Mouse (Mus musculus) MEL (cell line): Measurements from ENCODE around the gene Spats2.

Experiments used
- CTCF ChIP-seq, 3 experiments: IDR thresholded peaks in 2 of 3; conservative IDR thresholded peaks in 1 of 3; 2 replicates each; pipeline ENCODE4 v1.5.1; 2011 to 2012; ENCODE audit warnings: low read length in 3 of 3, low read depth in 2 of 3, mild to moderate bottlenecking in 2 of 3, improper control_type of control experiment in 1 of 3, inconsistent platforms in 1 of 3, mixed read lengths in 1 of 3, moderate library complexity in 1 of 3; ENCODE audit not compliant: control insufficient read depth in 1 of 3, insufficient read depth in 1 of 3, poor library complexity in 1 of 3, severe bottlenecking in 1 of 3
- POLR2A ChIP-seq, 2 experiments: IDR thresholded peaks; 2 replicates each; pipeline ENCODE4 v1.6.1; 2011 to 2012; ENCODE audit warnings: low read length in 2 of 2, mild to moderate bottlenecking in 2 of 2, control low read depth in 1 of 2, improper control_type of control experiment in 1 of 2, low read depth in 1 of 2, moderate library complexity in 1 of 2; ENCODE audit not compliant: control insufficient read depth in 1 of 2, insufficient read depth in 1 of 2, poor library complexity in 1 of 2
- POLR2AphosphoS5 ChIP-seq: IDR thresholded peaks from 2 replicates; pipeline ENCODE4 v1.6.1; 2012; ENCODE audit warnings: low read depth, borderline replicate concordance, mild to moderate bottlenecking, inconsistent platforms, low read length, moderate library complexity, mixed read lengths
- USF1 ChIP-seq: IDR thresholded peaks from 2 replicates; pipeline ENCODE4 v1.6.1; 2014; ENCODE audit warnings: low read depth, mild to moderate bottlenecking, inconsistent platforms, low read length, improper control_type of control experiment, moderate library complexity

GRCm38 (mm10) chr15:99259730-99260252 is 134.1 kb downstream of the Spats2 start:
- TF ChIP-seq CTCF (IDR thresholded peaks at IDR 0.05 in 2 of 3, conservative IDR thresholded peaks at IDR 0.05 in 1 of 3; ENCODE audit: control insufficient read depth in 1 of 3, insufficient read depth in 1 of 3, low read depth in 2 of 3, low read length in 3 of 3, poor library complexity in 1 of 3, severe bottlenecking in 1 of 3) (no peak), POLR2AphosphoS5 (no peak), POLR2A (IDR thresholded peaks at IDR 0.05; ENCODE audit: control insufficient read depth in 1 of 2, insufficient read depth in 1 of 2, low read depth in 1 of 2, low read length in 2 of 2, poor library complexity in 1 of 2) (no peak), USF1 (no peak)
